Mouse (Mus musculus) bone marrow macrophage, adult 2 months (primary cell): ENCODE results near the gene Aldh16a1.
"Not testable (repeated sequence)": the region's sequence is repeated elsewhere in the genome, so short reads cannot be mapped to it uniquely, and the experiment has no call there.

ENCODE experiments used
- CTCF ChIP-seq: IDR thresholded peaks from 2 replicates; pipeline ENCODE4 v1.5.1; 2012; ENCODE audit warnings: low read depth, mild to moderate bottlenecking, low read length, moderate library complexity
- POLR2A ChIP-seq: IDR thresholded peaks from 2 replicates; pipeline ENCODE4 v1.6.1; 2012; ENCODE audit warnings: mild to moderate bottlenecking, low read depth, low read length, borderline replicate concordance

GRCm38 (mm10) chr7:45095965-45096364 lies 58.4 kb downstream of the Aldh16a1 start:
- TF ChIP-seq POLR2A, CTCF: not testable (repeated sequence)
